Mouse (Mus musculus): ENCODE measurements around the gene Hnrnpf. TPM values are rescaled to one million over a fixed set of nuclear protein-coding genes. Genes with fewer than 3 reads are reported as not detected.
A peak's percentile ranks its signal among the peaks of the same experiment; 100 is the strongest.

Gene Hnrnpf
- polyA plus RNA-seq, 1 experiment from 2014 or later: 487 TPM

- Histone ChIP-seq H3K9me3 (replicated peaks) (no peaks in the 10 kb centered on the region), H3K4me2 (peak overlapping the region; percentile 98), H3K36me3 (replicated peaks) (no peaks in the 10 kb centered on the region), H3K27ac (replicated peaks) (peak overlapping the region; percentile 96), H3K27me3 (no peaks in the 10 kb centered on the region), H3K4me1 (replicated peaks) (peaks cover 59% of the 10 kb centered on the region), H3K4me3 (replicated peaks) (peak overlapping the region; percentile 88), H3K9ac (peak overlapping the region; percentile 89)
- ATAC-seq (ENCODE audit: insufficient read depth): peak; percentile 59
- 1% methylated on average over 74 of the region's 77 CpGs for WGBS (ENCODE audit: insufficient replicate concordance)
Observed at GRCm38 (mm10) chr6:117907301-117907978, 7.3 kb downstream of the Hnrnpf start.

GRCm38 (mm10) chr6:117907979-117908355 is 7.8 kb downstream of the Hnrnpf start:
- no peaks in the 10 kb centered on the region for H3K9me3 ChIP-seq (replicated peaks)
- no peaks in the 10 kb centered on the region for H3K27me3 ChIP-seq
- peak; percentile 0; the same call in 1 of the 2 replicates for ATAC-seq (ENCODE audit: insufficient read depth)
- peak overlapping the region; percentile 88 for H3K4me3 ChIP-seq (replicated peaks)
- under 1% methylated on average over 26 of the region's 26 CpGs for WGBS (ENCODE audit: insufficient replicate concordance)
- peak overlapping the region; percentile 98 for H3K4me2 ChIP-seq
- H3K36me3 ChIP-seq (replicated peaks): no peaks in the 10 kb centered on the region
- peak overlapping the region; percentile 89 for H3K9ac ChIP-seq
- H3K27ac ChIP-seq (replicated peaks): peak overlapping the region; percentile 96
- peaks cover 53% of the 10 kb centered on the region for H3K4me1 ChIP-seq (replicated peaks)

- Histone ChIP-seq H3K9me3 (replicated peaks) (no peaks in the 10 kb centered on the region), H3K4me3 (replicated peaks) (peak overlapping the region; percentile 88), H3K27ac (replicated peaks) (peak overlapping the region; percentile 96), H3K9ac (peak overlapping the region; percentile 89), H3K27me3 (no peaks in the 10 kb centered on the region), H3K36me3 (replicated peaks) (no peaks in the 10 kb centered on the region), H3K4me1 (replicated peaks) (peaks cover 53% of the 10 kb centered on the region), H3K4me2 (peak overlapping the region; percentile 98)
- ATAC-seq (ENCODE audit: insufficient read depth): no peak
- 0% methylated on average over 14 of the region's 14 CpGs for WGBS (ENCODE audit: insufficient replicate concordance)
Observed at GRCm38 (mm10) chr6:117908424-117908900, 8.3 kb downstream of the Hnrnpf start.

GRCm38 (mm10) chr6:117910120-117910661 is 10.1 kb downstream of the Hnrnpf start:
- 39% methylated on average over 6 of the region's 6 CpGs for WGBS (ENCODE audit: insufficient replicate concordance)
- no peaks in the 10 kb centered on the region for H3K36me3 ChIP-seq (replicated peaks)
- no peak for ATAC-seq (ENCODE audit: insufficient read depth)
- peak overlapping the region; percentile 88 for H3K4me3 ChIP-seq (replicated peaks)
- no peaks in the 10 kb centered on the region for H3K9me3 ChIP-seq (replicated peaks)
- H3K4me2 ChIP-seq: peak overlapping the region; percentile 98
- H3K27me3 ChIP-seq: no peaks in the 10 kb centered on the region
- peaks cover 60% of the 10 kb centered on the region for H3K4me1 ChIP-seq (replicated peaks)
- H3K27ac ChIP-seq (replicated peaks): peak overlapping the region; percentile 96; the same call in 1 of the 2 replicates
- H3K9ac ChIP-seq: peak overlapping the region; percentile 89

- no peak overlapping the region for H3K9ac ChIP-seq
- peak overlapping the region; percentile 54 for H3K27ac ChIP-seq (replicated peaks)
- H3K4me2 ChIP-seq: peak overlapping the region; percentile 32
- H3K9me3 ChIP-seq (replicated peaks): no peaks in the 10 kb centered on the region
- no peak for ATAC-seq (ENCODE audit: insufficient read depth)
- H3K4me1 ChIP-seq (replicated peaks): peaks cover 65% of the 10 kb centered on the region
- H3K27me3 ChIP-seq: no peaks in the 10 kb centered on the region
- H3K36me3 ChIP-seq (replicated peaks): peaks cover 7% of the 10 kb centered on the region
- no peak overlapping the region for H3K4me3 ChIP-seq (replicated peaks)
Observed at GRCm38 (mm10) chr6:117914541-117914940, 14.4 kb downstream of the Hnrnpf start.

GRCm38 (mm10) chr6:117916205-117916736 is 16.1 kb downstream of the Hnrnpf start:
- Histone ChIP-seq H3K36me3 (replicated peaks) (peaks cover 25% of the 10 kb centered on the region), H3K4me1 (replicated peaks) (peaks cover 67% of the 10 kb centered on the region)

GRCm38 (mm10) chr6:117916737-117917426 is 16.8 kb downstream of the Hnrnpf start:
- H3K36me3 ChIP-seq (replicated peaks): peaks cover 31% of the 10 kb centered on the region
- peak overlapping the region; percentile 89 for H3K4me2 ChIP-seq
- peak overlapping the region; percentile 65 for H3K4me3 ChIP-seq (replicated peaks)
- no peaks in the 10 kb centered on the region for H3K9me3 ChIP-seq (replicated peaks)
- peak; percentile 96 for ATAC-seq (ENCODE audit: insufficient read depth)
- H3K27me3 ChIP-seq: no peaks in the 10 kb centered on the region
- WGBS (ENCODE audit: insufficient replicate concordance): under 1% methylated on average over 62 of the region's 62 CpGs
- H3K9ac ChIP-seq: peak overlapping the region; percentile 75
- peak overlapping the region; percentile 98 for H3K27ac ChIP-seq (replicated peaks)
- H3K4me1 ChIP-seq (replicated peaks): peaks cover 68% of the 10 kb centered on the region

More at GRCm38 (mm10) chr6:117916205-117916736, 16.1 kb downstream of the Hnrnpf start:
- under 1% methylated on average over 12 of the region's 12 CpGs for WGBS (ENCODE audit: insufficient replicate concordance)
- Histone ChIP-seq H3K27ac (replicated peaks) (peak overlapping the region; percentile 98), H3K4me2 (peak overlapping the region; percentile 89), H3K9me3 (replicated peaks) (no peaks in the 10 kb centered on the region), H3K9ac (peak overlapping the region; percentile 75), H3K4me3 (replicated peaks) (peak overlapping the region; percentile 65), H3K27me3 (no peaks in the 10 kb centered on the region)
- no peak for ATAC-seq (ENCODE audit: insufficient read depth)

- Histone ChIP-seq H3K9me3 (replicated peaks) (no peaks in the 10 kb centered on the region), H3K9ac (peak overlapping the region; percentile 75), H3K27me3 (no peaks in the 10 kb centered on the region), H3K4me3 (replicated peaks) (peak overlapping the region; percentile 65), H3K4me1 (replicated peaks) (peaks cover 64% of the 10 kb centered on the region), H3K36me3 (replicated peaks) (peaks cover 38% of the 10 kb centered on the region), H3K4me2 (peak overlapping the region; percentile 89), H3K27ac (replicated peaks) (peak overlapping the region; percentile 98)
- under 1% methylated on average over 21 of the region's 21 CpGs for WGBS (ENCODE audit: insufficient replicate concordance)
- peak; percentile 28 for ATAC-seq (ENCODE audit: insufficient read depth)
Observed at GRCm38 (mm10) chr6:117917576-117917975, 17.5 kb downstream of the Hnrnpf start.

- no peak for ATAC-seq (ENCODE audit: insufficient read depth)
- peak overlapping the region; percentile 75 for H3K9ac ChIP-seq
- peaks cover 42% of the 10 kb centered on the region for H3K36me3 ChIP-seq (replicated peaks)
- peak overlapping the region; percentile 98 for H3K27ac ChIP-seq (replicated peaks)
- H3K27me3 ChIP-seq: no peaks in the 10 kb centered on the region
- peaks cover 64% of the 10 kb centered on the region for H3K4me1 ChIP-seq (replicated peaks)
- no peaks in the 10 kb centered on the region for H3K9me3 ChIP-seq (replicated peaks)
- H3K4me2 ChIP-seq: peak overlapping the region; percentile 89
- H3K4me3 ChIP-seq (replicated peaks): peak overlapping the region; percentile 65
- 19% methylated on average over 5 of the region's 5 CpGs for WGBS (ENCODE audit: insufficient replicate concordance)
Observed at GRCm38 (mm10) chr6:117918043-117918442, 17.9 kb downstream of the Hnrnpf start.

GRCm38 (mm10) chr6:117920659-117921640 is 20.8 kb downstream of the Hnrnpf start:
- H3K4me3 ChIP-seq (replicated peaks): peak overlapping the region; percentile 65
- H3K9ac ChIP-seq: no peak overlapping the region
- 43% methylated on average over 3 of the region's 3 CpGs for WGBS (ENCODE audit: insufficient replicate concordance)
- H3K36me3 ChIP-seq (replicated peaks): peaks cover 53% of the 10 kb centered on the region
- H3K4me1 ChIP-seq (replicated peaks): peaks cover 40% of the 10 kb centered on the region
- peak overlapping the region; percentile 89 for H3K4me2 ChIP-seq
- H3K27ac ChIP-seq (replicated peaks): peak overlapping the region; percentile 66
- ATAC-seq (ENCODE audit: insufficient read depth): no peak
- no peaks in the 10 kb centered on the region for H3K9me3 ChIP-seq (replicated peaks)
- H3K27me3 ChIP-seq: no peaks in the 10 kb centered on the region

Data from liver, embryonic 15.5 days (tissue).